Comparison of ENCODE assay signal across 8 mouse cellular contexts in the genomic region with DNA sequence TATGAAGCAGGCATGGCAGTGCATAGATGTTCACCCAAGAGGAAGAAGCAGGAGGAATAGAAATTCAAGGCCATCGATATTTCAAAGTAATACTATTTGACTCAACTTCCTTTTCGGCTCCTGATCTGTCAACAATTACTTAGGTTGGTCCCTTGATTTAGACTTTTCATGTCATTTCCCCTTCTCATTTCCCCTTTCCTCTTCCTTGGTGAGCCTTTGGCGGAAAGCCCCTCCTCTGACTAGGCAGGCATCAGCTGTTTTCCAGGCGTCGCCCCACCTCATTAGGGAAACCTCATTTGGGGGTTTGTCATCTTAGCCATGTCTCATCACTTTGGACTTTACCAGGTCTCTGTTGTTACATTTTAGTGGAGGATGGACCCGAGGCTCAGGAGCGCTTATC.
"Had no signal": no experiment of that assay in that cellular context is flagged by ENCODE, and none has a peak within 500 bp of the region (broad histone marks: within the 10 kb centered on the region; RNA-seq: fewer than 3 reads in every experiment).

No protein-coding gene starts in this region.

- ATAC-seq: intestine, embryonic 15.5 days had no signal

- DNase-seq: kidney, adult 18-20 months; kidney, postnatal 10 days; left cerebral cortex, postnatal 4 days; lung, adult 18-20 months; lung, postnatal 36 days; right cerebral cortex, postnatal 14 days; thymus, postnatal 4 days had no signal
